Mouse (Mus musculus): ENCODE measurements around the gene Npas3.

DNA sequence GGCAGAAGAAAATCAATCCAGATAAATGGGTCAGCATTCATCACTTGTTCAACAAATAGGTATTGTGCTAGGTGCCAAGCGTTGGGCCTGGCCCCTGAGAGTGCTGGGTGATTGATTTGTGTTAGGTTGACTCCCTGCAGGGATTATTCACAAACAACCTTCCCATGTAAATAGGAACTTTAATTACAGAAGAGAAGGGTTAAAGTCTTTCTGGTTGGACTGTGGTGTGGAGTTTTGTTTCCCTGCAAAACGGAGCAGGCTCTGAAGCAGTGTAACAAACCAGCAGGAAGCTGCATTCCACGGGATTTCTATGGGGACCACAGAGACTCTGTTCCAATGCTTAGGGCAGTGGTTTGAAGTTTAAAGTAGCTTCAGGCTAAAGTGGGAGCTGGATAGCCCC, 199.6 kb downstream of the Npas3 start:
- TF ChIP-seq CTCF (IDR thresholded peaks at IDR 0.05; ENCODE audit: borderline replicate concordance, control insufficient read depth, extremely low read depth, insufficient read depth, low read length, poor library complexity) (no peak), POLR2A (IDR thresholded peaks at IDR 0.05; ENCODE audit: control insufficient read depth, extremely low read depth, insufficient read depth, low read length, poor library complexity) (no peak)
